Mouse (Mus musculus) CH12.LX (cell line): Measurements from ENCODE around the gene Serinc5. TPM values are rescaled to one million over a fixed set of nuclear protein-coding genes. Genes with fewer than 3 reads are reported as not detected.

Experiments
- DNase-seq: peaks from one replicate; pipeline ENCODE4 v3.0.0-alpha.2; 2013; ENCODE audit errors: extremely low read depth
- H3K27ac ChIP-seq: 2 replicates; pipeline ENCODE4 v1.5.1; 2012; ENCODE audit warnings: low read depth, mild to moderate bottlenecking, control low read depth, moderate library complexity; ENCODE audit not compliant: insufficient read depth
- H3K27me3 ChIP-seq: replicated peaks from 2 replicates; pipeline ENCODE3; 2012; ENCODE audit warnings: inconsistent platforms
- H3K36me3 ChIP-seq, 2 experiments: replicated peaks in 1 of 2; 2 replicates each; pipeline versions ENCODE3 to v1.6.1; 2012; ENCODE audit warnings: inconsistent platforms in 1 of 2, low read length in 1 of 2, mild to moderate bottlenecking in 1 of 2, mixed read lengths in 1 of 2, moderate library complexity in 1 of 2; ENCODE audit not compliant: control insufficient read depth in 1 of 2, insufficient read depth in 1 of 2
- H3K4me1 ChIP-seq, 2 experiments: 2 replicates each; pipeline ENCODE4 v1.6.1; 2012; ENCODE audit warnings: inconsistent platforms in 1 of 2, moderate library complexity in 1 of 2; ENCODE audit not compliant: insufficient read depth in 2 of 2, control insufficient read depth in 1 of 2
- H3K4me2 ChIP-seq: 2 replicates; pipeline ENCODE4 v1.6.1; 2012; ENCODE audit warnings: low read depth, mild to moderate bottlenecking, control low read depth; ENCODE audit not compliant: poor library complexity, insufficient read depth, severe bottlenecking
- H3K4me3 ChIP-seq, 3 experiments: fragments of 150-350 bp in 1 of 3; sonication (generic) in 1 of 3; replicated peaks in 1 of 3; 2 replicates each; pipeline versions ENCODE3 to v1.5.1; 2011 to 2012; ENCODE audit warnings: low read depth in 2 of 3, low read length in 2 of 3, mild to moderate bottlenecking in 2 of 3, moderate library complexity in 2 of 3, control low read depth in 1 of 3, improper control_type of control experiment in 1 of 3, inconsistent platforms in 1 of 3, mixed read lengths in 1 of 3; ENCODE audit not compliant: poor library complexity in 1 of 3
- H3K79me2 ChIP-seq: replicated peaks from 2 replicates; pipeline ENCODE4 v1.6.1; 2012; ENCODE audit warnings: mild to moderate bottlenecking, moderate library complexity; ENCODE audit not compliant: control insufficient read depth, poor library complexity, insufficient read depth, severe bottlenecking; ENCODE audit errors: extremely low read depth
- H3K9ac ChIP-seq: 2 replicates; pipeline ENCODE4 v1.6.1; 2012; ENCODE audit warnings: low read depth, mild to moderate bottlenecking, control low read depth, moderate library complexity; ENCODE audit not compliant: insufficient read depth
- H3K9me3 ChIP-seq: replicated peaks from 2 replicates; pipeline ENCODE3; 2012; ENCODE audit warnings: low read length, inconsistent platforms, mixed read lengths
- BHLHE40 ChIP-seq: IDR thresholded peaks from 2 replicates; pipeline ENCODE4 v1.6.1; 2011; ENCODE audit warnings: mild to moderate bottlenecking, low read depth, low read length, improper control_type of control experiment
- CTCF ChIP-seq, 2 experiments: IDR thresholded peaks in 1 of 2; conservative IDR thresholded peaks in 1 of 2; 2 replicates each; pipeline ENCODE4 v1.5.1; 2011 to 2012; ENCODE audit warnings: low read depth in 2 of 2, low read length in 2 of 2, improper control_type of control experiment in 1 of 2, inconsistent platforms in 1 of 2, mild to moderate bottlenecking in 1 of 2, moderate library complexity in 1 of 2
- ETS1 ChIP-seq: conservative IDR thresholded peaks from 2 replicates; pipeline ENCODE4 v1.6.1; 2012; ENCODE audit warnings: low read depth, mild to moderate bottlenecking, inconsistent platforms, low read length, improper control_type of control experiment, moderate library complexity
- GABPA ChIP-seq: IDR thresholded peaks from 2 replicates; pipeline ENCODE4 v1.6.1; 2012; ENCODE audit warnings: low read depth, low read length, improper control_type of control experiment, inconsistent platforms; ENCODE audit not compliant: insufficient replicate concordance
- JUND ChIP-seq: conservative IDR thresholded peaks from 2 replicates; pipeline ENCODE4 v1.6.1; 2011; ENCODE audit warnings: low read depth, low read length, improper control_type of control experiment
- MAZ ChIP-seq: IDR thresholded peaks from 2 replicates; pipeline ENCODE4 v1.6.1; 2012; ENCODE audit warnings: low read depth, mild to moderate bottlenecking, inconsistent platforms, low read length, improper control_type of control experiment, moderate library complexity
- MEF2A ChIP-seq: IDR thresholded peaks from 2 replicates; pipeline ENCODE4 v1.6.1; 2014; ENCODE audit warnings: low read depth, mild to moderate bottlenecking, inconsistent platforms, low read length, improper control_type of control experiment, borderline replicate concordance
- MYC ChIP-seq: IDR thresholded peaks from 2 replicates; pipeline ENCODE4 v1.6.1; 2011; ENCODE audit warnings: low read depth, mild to moderate bottlenecking, improper control_type of control experiment, low read length
- POLR2AphosphoS2 ChIP-seq: IDR thresholded peaks from 2 replicates; pipeline ENCODE4 v1.6.1; 2011; ENCODE audit warnings: low read depth, low read length, improper control_type of control experiment
- RCOR1 ChIP-seq: conservative IDR thresholded peaks from 2 replicates; pipeline ENCODE4 v1.6.1; 2012; ENCODE audit warnings: low read depth, mild to moderate bottlenecking, inconsistent platforms, low read length, improper control_type of control experiment
- SMC3 ChIP-seq: IDR thresholded peaks from 2 replicates; pipeline ENCODE4 v1.6.1; 2011; ENCODE audit warnings: low read depth, low read length, improper control_type of control experiment
- USF1 ChIP-seq: IDR thresholded peaks from 2 replicates; pipeline ENCODE4 v1.6.1; 2014; ENCODE audit warnings: low read depth, mild to moderate bottlenecking, inconsistent platforms, low read length, improper control_type of control experiment
- USF2 ChIP-seq: conservative IDR thresholded peaks from 2 replicates; pipeline ENCODE4 v1.6.1; 2011; ENCODE audit warnings: low read depth, low read length, improper control_type of control experiment
- ZMIZ1 ChIP-seq: IDR thresholded peaks from 2 replicates; pipeline ENCODE4 v1.6.1; 2012; ENCODE audit warnings: low read depth, mild to moderate bottlenecking, inconsistent platforms, low read length, improper control_type of control experiment
- ZNF384 ChIP-seq: IDR thresholded peaks from 2 replicates; pipeline ENCODE4 v1.6.1; 2012; ENCODE audit warnings: low read depth, low read length, improper control_type of control experiment, inconsistent platforms
- dilution Hi-C: fragments of 300-500 bp; cut with MboI; formaldehyde crosslinking; loops from 2 replicates; pipeline ENCODE4 v1.14.3; 2020; ENCODE audit warnings: low sequenced_read_pairs; ENCODE audit not compliant: extremely low pct_unique_long_range_greater_than_20kb, extremely low pct_ligation_motif_present
- in situ Hi-C: fragments of 300-500 bp; cut with MboI; formaldehyde crosslinking; loops from 3 replicates; pipeline ENCODE4 v1.14.3; 2019; ENCODE audit warnings: low sequenced_read_pairs, low pct_ligation_motif_present, low pct_unique_long_range_greater_than_20kb, mixed read lengths
- polyA plus RNA-seq: library from polyadenylated mRNA; unstranded; fragments of >175 nt; gene quantifications from 2 replicates; pipeline ENCODE4 v1.2.1, GENCODE M21; 2012; ENCODE audit warnings: low read depth; ENCODE audit not compliant: insufficient read length
- total RNA-seq, 2 experiments: library from RNA; depleted of rRNA; stranded (reverse); fragments of 300-350 nt in 1 of 2; fragments of >200 nt in 1 of 2; gene quantifications; 2 replicates each; pipeline ENCODE4 v1.2.3; 2012 to 2014

The Serinc5 gene
- total and polyA plus RNA-seq, 3 experiments = 1.9 to 5.2 (median 4.3) TPM

DNA sequence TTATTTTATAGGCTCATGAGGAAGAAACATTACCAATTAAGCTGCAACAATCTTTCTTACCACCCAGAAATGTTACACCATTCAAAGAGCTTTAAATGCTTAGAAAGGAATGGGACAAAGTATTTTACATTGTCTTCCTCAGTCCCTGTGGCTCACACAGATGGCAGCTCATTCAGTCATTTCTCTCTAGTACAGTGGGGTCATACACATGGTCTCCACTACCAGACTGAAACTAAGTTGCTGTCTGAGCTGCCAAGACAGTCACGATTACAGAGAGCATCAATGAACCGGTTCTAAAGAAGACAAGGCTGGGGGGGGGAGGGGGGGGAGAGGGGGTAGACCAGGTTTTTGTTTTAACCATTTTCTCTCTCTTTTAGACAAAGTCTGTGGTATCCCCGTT, 19.7 kb upstream of the Serinc5 start:
- dilution Hi-C loops = no loop called here

DNA sequence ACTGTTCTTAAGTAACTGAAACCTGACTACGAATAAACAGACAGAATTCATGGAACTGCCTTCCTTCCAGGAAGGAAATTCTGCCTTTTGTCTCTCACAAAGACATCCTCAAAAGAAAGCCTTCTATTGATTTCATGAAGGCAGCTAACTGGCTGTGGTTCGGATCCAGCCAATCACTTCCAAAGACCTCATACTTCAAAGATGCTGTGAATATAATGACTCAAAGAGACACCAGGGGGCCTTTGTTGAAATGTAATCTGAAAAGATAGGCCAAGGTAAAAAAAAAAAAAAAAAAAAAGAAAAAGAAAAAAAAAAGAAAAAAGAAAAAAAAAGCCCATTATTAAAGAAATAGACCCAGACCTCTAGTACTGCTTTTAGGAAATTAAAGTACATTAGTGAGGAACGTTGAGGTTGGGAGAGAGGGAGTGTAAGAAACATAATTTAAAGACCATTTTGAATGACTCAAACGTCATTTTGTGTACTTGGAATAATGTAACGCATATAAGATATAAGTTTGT, 18.6 kb upstream of the Serinc5 start:
- DNase-seq = no peak
- H3K9me3 ChIP-seq = no peaks in the 10 kb centered on the region
- no peak overlapping the region for H3K27ac ChIP-seq
- no peaks in the 10 kb centered on the region for H3K27me3 ChIP-seq
- H3K4me3 ChIP-seq = no peak overlapping the region
- H3K4me1 ChIP-seq = no peaks in the 10 kb centered on the region
- H3K36me3 ChIP-seq = no peaks in the 10 kb centered on the region
- TF ChIP-seq USF1 (no peak), USF2 (no peak), SMC3 (peak; percentile 3; the same call in 1 of the 2 replicates), MAZ (no peak), ZNF384 (peak; percentile 82), POLR2AphosphoS2 (no peak), CTCF (conservative IDR thresholded peaks at IDR 0.05 in 1 of 2, IDR thresholded peaks at IDR 0.05 in 1 of 2; ENCODE audit: low read depth in 2 of 2, low read length in 2 of 2) (peak in 1 of 2 experiments; percentile 11; a peak in 1 of 4 replicates), BHLHE40 (no peak)
- in situ Hi-C loops = no loop called here
- H3K4me2 ChIP-seq = no peak overlapping the region
- H3K9ac ChIP-seq = no peak overlapping the region
- no peaks in the 10 kb centered on the region for H3K79me2 ChIP-seq
- dilution Hi-C loops = no loop called here

More for the DNA sequence above, 19.7 kb upstream of the Serinc5 start:
- no peak overlapping the region for H3K27ac ChIP-seq
- TF ChIP-seq MYC (no peak), RCOR1 (no peak), ETS1 (no peak)
- H3K79me2 ChIP-seq = no peaks in the 10 kb centered on the region
- H3K4me1 ChIP-seq = no peaks in the 10 kb centered on the region
- DNase-seq = no peak
- no peaks in the 10 kb centered on the region for H3K36me3 ChIP-seq
- no peaks in the 10 kb centered on the region for H3K27me3 ChIP-seq
- no peaks in the 10 kb centered on the region for H3K9me3 ChIP-seq
- in situ Hi-C loops = no loop called here
- H3K4me3 ChIP-seq = no peak overlapping the region
- no peak overlapping the region for H3K4me2 ChIP-seq
- H3K9ac ChIP-seq = no peak overlapping the region

DNA sequence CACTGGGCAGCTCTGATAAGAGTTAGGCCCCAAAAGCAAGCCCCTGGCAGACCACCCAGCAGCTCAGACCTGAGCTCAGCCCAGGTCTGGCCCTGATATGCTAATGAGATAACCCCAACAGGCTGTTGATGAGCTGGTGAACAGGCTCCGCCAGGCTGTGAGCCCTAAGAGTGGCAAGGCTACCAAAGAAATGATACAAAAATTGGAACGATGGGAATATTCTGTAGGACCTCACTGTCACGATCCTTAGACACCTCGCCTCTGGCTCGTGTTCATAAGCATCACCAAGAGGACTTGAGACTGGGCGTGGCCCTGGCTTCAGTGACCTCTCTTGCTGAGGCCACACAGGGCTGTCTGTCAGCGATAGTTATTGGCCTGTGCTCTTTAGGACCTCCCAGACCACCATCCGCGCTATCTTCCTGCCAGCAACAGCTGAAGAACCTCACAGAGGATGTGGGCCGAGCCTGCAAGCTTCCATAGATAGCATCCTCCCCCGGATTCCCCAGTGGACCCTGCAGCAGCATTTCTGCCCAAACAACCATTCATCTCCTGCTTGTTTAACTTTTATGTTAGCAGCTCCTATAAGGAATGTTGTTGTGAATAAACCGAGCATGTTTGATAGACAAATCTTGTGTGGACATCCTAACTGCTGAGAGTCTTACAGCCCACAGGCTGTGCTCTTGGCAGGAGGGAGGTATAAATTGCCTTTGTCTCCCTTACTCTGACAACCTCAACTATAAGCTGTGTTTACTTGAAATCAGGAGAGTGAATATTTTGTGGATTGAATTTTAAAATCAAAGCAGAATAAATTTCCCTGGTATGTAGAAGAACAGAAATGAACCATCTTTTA, 17.9 kb upstream of the Serinc5 start:
- in situ Hi-C loops (no loop called here), dilution Hi-C loops (no loop called here)
- Histone ChIP-seq H3K27ac (no peak overlapping the region), H3K79me2 (no peaks in the 10 kb centered on the region), H3K4me1 (no peaks in the 10 kb centered on the region), H3K4me3 (no peak overlapping the region), H3K9me3 (no peaks in the 10 kb centered on the region), H3K9ac (no peak overlapping the region), H3K4me2 (no peak overlapping the region), H3K36me3 (no peaks in the 10 kb centered on the region), H3K27me3 (no peaks in the 10 kb centered on the region)
- no peak for DNase-seq
- TF ChIP-seq ZMIZ1 = no peak
- TF ChIP-seq ETS1 = no peak
- TF ChIP-seq GABPA = no peak
- no peak for TF ChIP-seq MEF2A
- no peak for TF ChIP-seq JUND
